Mouse (Mus musculus) cerebellum, adult 18-20 months (tissue): ENCODE measurements at regions not wholly inside any gene's neighbourhood (a gene's known extent, or its start where the extent isn't known, plus 50 kb on each side); places are given as distances from the start of the nearest gene placed in this dataset.

Source experiments
- DNase-seq, 2 experiments: peaks; one replicate each; pipeline ENCODE4 v3.0.0; 2021

DNA sequence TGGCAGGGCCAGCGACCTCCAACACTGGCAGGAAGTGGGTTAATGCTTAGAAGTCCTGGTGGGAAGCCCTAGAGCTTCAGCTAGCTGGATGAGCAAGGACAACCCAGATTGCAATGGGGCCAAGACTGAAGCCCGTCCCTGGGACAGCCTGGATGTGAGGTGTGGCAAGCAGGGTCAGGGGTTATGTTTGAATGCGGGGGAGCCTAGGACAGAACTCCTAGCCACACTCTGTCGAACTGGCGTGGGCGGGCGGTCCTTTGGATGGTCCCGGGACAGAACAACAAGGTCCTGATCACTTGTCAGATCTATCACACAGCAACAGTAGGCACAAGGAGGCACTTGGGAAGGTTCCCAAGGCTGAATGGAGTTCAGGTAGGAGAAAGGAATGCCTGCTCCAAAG lies 101.1 kb upstream of the Ccnd1 start:
- no peak for DNase-seq

DNA sequence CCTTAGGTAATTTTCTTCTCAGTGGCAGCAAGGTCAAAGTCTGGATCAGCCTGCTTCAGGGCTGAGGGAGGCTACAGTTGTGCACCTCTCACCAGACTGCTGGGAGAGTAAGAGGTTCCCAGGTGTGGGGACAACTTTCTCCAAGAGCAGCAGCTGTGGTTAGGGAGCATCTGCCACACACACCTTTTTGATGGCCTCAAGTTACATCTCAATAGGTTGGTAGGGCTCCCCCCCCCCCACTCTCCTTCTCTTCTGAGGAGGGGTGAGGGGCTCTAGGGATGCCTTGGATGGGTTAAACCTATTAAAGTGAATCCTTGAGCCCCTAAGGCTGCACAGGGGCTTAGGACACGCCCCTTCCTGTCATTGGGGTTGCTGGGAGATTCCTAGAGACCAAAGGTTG lies 94.7 kb upstream of the Ccnd1 start:
- DNase-seq = no peak

DNA sequence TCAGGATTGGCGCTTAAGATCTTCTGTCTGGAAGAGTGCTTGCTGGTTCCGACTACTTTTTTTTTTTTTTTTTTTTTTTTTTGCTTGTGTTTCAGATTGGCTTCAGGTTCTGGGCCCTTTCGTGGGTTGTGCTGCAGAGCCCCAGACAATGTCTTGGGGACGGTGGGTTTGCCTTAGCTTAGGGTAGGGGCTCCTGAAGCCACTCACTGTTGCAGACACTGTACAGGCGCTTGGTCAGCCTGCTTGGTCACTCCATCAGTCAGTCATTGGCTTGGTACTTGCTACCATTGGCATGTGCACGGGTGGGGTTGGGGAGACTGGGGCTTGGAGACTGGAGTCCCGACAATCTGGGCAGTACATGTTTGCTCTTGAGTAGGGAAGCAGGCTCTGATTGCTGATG lies 91.5 kb upstream of the Ccnd1 start:
- DNase-seq = no peak

DNA sequence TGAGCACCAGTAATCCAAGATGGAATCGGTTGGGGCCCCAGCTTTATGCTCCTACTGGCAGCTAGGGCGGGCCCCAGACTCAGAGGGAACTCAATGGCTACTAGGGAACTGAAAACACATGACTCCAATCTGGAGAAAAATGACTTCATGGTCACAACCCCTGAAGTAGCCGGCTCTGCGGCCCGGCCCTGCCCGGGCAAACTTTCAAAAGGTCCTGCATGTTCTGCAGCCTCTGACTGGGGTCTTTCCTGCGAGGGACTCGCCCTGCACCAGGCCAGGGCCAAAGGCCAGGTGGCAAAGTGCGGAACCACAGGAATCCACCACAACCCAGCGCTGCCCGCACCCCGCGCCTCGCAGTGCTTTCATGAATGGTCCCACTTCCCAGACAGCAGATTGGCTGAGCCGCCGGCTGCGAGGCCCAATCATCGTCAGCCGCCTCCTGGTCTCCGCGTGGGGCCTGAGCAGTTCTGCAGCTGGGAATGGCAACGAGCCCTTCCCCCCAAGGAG lies 91.0 kb upstream of the Ccnd1 start:
- peak; percentile 44 for DNase-seq

DNA sequence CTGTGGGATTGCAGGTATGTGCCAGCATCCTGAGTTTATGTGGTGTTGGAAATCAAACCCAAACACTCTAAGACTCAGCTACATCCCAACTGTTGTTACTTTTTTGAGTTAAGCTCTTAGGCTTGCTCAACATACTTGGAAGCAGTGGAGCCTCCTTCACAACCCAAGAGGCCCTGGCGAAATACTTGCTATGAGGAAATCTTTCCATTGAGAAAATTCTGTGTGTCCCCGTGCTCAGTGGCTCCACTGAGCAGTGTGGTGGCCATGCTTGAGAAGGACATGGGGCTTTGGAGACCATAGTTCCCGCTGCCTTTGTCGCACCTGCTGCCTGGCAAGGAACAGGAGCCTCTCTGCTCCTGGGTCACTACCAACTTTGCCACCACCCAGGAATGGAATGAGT lies 89.9 kb upstream of the Ccnd1 start:
- DNase-seq = no peak

DNA sequence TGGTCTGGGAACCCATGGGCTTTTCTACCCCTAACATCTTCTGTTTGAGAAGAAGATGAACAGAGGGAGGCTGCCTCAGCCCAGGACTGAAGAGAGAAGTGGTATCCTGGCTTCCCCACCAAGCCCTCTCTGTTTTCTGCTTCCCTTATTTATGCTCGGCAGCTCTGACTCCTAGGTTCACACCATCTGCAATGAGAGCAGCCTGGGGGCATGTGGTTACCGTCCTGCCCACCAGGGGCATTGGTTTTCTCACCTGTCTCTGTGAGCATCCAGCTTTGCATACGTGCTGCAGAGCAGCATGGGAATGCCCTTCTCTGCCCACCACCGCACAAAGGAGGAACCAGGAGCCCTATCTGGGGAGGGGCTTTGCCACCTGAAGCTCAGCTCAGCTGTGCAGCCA lies 89.4 kb upstream of the Ccnd1 start:
- no peak for DNase-seq

DNA sequence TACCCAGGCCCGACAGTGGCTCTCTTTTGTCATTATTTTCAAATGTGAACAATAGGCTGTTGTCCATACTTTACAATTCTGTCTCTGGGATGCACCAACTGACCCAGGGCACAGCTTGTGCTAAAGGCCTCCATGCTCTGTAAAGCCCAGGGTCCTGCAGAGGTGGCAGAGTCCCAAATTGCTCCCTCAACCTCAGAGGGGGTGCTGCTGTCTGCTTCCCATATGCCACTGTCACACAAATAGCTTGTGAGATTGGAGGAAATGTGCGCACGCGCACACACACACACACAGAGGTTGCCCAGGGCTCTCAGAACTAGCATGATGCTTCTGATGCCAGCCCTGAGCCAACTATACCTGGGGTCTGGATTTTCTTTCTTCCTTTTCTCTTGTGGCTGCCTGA lies 87.3 kb upstream of the Ccnd1 start:
- no peak for DNase-seq

DNA sequence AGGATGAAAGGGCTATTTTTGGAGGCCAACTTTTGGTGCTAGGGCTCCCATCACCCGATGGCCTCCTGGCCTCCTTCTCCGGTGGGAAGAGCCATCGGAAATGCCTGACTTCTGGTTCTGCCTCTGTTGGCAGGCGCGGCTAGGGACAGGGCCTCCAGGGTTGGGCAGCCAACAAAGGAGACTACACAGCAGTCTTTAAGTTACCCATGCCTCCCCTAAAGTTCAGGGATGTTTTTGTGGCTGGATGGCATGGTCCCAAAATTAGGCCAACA lies 86.2 kb upstream of the Ccnd1 start:
- DNase-seq = no peak

DNA sequence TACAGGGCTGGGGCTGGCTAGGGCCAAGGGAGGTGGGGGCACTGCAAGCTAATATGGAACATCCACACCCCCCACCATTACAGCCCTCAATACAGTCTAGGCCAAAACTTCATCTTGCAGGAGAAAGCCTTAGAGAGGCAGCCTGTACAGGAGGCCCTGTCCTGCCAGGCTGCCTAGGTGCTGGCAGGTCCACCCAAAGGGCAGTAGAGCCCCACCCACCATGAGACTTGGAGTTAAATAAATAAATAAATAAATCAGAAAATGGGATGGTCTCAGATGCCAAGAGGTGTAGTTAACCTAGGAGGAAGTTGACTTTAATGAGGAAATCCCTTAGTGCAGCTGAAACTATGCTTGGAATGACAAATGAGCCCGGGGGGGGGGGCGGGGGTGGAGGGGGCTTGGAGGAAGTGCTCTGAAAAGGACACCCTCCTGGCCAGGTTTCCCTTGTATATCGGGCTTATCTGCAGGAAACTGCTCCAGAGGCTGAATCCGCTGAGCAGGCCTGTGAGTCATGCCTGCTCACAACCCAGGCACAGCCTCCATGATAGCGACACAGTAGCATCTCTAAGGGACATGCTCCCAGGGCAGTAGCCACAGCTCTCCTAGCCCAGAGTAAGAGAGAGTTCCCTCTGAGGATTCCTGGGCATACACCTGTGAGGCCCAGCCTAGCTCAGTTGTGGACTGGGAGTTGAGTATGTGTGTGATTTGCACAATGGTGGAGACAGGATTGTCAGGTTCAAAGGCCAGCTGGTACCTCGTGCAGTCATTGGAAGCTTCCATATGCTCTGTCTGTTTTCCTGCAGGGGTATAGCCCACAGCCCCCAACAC lies 85.7 kb upstream of the Ccnd1 start:
- no peak for DNase-seq

DNA sequence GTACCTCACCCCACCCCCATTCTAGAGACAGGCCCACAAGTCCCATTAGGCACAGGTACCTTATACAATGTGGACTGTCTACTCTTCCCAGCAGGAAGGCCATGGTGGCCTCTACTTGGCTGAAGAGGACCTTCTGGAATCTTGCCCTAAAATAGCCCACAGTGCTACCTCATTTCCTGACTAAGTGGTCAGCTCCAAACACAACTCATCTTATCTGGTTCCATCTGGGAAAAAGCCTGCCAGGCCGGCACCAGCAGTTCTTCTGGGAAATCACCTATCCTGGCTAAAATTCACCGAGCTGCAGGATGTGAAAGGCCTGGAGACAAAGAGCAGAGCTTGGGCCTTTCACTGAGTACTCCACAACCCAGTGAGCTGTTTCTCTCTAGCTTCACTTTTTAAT lies 84.9 kb upstream of the Ccnd1 start:
- DNase-seq = no peak

DNA sequence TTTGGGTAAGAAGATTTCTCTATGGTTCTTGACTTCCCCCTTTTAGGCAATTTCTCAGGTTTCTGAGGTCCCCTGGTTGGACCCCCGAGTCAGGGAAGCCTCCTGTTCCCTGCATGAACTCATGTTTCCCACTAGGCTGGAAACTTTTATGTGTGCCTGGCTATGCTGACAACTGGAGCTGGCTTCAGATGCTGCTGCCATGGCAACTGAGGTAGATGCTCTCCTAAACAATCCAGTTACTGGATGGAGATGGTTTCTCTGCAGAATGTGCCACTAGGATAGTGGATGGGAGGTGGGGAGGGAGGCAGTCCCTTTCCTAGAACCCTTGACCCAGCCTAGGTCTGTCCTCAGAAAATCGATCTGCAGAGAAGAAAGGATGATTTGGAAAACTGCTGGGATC lies 79.4 kb upstream of the Ccnd1 start:
- DNase-seq = no peak

DNA sequence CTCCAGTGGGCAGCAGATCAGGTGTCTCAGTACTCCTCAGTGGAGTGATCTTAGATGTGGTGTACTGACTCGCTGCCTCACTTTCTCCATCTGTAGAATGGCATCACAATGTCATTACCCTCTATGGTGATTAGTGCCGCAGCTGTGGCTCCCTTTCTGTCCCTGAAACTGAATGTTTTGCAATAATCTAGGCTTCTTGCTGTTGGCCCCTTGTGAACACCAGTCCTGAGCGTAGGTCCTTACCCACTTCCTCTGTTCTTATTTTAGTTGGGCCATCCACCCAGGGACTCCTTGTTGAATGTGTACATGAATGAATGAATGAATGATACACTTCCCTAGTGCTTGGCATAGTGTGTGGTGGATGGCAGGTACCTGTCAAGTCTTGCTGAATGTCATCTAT lies 78.4 kb upstream of the Ccnd1 start:
- DNase-seq = no peak

DNA sequence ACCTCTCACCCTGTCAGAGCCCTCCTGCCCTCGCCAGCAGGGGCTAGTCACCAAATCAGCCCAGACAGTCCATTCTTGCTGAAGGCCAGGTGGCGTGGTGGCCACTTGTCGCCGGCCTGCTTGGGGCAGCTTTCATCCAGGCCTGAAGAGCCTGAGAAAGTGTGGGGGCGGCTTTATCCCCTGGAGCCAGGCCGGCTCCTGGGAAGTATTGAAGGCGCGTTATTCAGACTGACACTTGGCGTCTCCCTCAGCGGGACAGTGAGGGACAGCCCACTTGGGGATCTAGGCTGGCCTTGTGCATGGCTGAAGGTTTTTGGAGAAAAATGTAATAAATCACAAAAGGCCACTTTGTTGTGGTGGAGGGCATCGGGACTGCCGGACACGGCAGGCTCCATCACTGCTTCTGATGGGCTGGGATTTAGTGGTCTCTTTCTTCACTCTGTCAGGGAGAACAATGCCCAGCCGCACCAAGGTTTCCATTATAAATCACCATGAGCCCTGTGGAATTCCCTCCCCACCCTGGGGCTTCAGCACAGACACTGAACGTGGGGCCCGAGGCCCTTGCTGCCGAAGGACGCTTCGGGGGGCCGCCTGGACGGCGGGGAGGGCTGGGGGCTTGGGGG lies 75.8 kb upstream of the Ccnd1 start:
- no peak for DNase-seq

DNA sequence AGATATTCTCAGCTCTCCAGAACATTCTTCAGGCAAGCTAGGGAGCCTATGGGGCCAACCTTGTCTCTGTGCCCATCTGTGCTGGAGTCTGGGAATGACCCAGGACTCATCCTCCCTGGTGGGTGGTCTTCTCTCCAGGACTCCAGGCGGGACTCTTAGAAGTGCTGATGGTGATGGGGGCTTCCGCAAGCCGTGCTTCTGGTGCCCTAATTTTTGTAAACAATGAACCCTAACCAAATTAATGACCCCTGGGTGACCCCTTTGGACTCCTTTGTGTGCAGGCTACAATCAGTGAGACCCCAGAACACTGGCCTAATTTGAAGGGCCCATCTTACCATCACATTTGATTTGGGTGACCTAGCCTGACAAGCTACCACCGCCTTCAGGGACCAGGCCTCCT lies 71.0 kb upstream of the Ccnd1 start:
- DNase-seq = no peak

DNA sequence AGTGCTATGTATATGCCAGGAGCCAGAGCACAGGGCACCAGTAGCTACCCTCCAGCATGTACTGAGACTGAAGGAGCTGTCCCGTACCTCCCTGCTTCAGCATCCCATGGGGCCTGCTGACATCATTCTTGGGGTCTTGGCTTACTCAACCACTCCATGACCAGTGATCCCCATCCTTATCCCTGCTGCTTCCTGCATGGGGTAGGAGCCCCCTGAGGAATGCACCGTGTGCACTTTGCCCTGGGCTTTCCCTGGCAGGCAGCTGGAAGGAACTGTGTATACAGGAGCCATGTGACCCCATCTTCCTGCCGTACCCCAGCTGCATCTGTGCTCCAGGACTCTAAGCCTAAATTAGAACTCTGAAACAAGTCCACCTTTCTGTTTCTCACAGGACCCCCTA lies 70.3 kb upstream of the Ccnd1 start:
- DNase-seq = no peak

DNA sequence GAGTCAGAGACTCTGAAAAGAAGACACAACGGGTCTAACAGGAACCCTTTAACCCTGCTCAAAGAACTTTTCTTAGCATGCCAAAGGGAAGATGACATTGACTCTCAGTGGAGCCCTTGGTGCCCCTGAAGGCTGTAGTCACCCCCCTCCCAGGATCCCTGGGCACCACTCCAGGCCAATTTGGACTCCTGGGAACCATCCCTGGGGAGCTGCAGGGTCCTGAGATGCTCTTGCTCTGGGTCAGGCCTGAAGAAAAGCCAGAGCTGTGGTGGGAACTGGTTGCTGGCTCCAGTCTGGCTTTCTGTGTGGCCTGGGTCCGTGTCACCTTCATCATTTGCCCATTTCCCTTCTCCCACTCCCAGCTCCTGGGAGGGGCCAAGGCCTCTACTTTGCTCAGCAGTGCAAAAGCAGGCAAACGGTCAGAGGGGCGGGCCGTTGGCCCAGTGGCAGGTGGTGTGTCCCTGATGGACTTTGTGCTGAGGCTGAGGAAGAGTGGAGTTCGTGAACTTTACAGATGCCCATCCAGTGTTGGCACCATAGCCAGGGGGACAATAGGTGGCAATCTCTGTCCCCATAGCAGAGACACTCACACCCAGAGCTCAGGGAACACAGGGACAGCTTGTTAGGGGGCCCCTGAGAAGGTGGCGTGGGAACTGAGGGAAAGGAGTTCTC lies 69.1 kb upstream of the Ccnd1 start:
- no peak for DNase-seq

DNA sequence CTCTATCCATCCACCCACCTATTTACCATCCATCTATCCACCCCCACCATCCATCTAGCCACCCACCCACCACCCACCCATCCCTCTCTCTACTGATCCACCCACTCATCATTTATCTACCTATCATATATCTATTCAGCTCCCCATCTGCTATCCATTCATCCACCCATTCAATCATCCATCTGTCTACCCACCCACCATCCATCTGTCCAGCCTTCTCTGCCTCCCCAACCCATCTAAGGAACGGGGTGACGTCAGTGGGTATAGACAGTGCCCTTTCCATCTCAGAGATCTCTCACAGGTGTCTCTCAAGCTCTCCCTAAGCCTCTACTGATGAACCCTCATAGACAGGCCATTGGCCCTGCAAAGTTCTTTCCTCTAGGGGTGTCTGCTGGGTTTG lies 67.5 kb upstream of the Ccnd1 start:
- DNase-seq = no peak

DNA sequence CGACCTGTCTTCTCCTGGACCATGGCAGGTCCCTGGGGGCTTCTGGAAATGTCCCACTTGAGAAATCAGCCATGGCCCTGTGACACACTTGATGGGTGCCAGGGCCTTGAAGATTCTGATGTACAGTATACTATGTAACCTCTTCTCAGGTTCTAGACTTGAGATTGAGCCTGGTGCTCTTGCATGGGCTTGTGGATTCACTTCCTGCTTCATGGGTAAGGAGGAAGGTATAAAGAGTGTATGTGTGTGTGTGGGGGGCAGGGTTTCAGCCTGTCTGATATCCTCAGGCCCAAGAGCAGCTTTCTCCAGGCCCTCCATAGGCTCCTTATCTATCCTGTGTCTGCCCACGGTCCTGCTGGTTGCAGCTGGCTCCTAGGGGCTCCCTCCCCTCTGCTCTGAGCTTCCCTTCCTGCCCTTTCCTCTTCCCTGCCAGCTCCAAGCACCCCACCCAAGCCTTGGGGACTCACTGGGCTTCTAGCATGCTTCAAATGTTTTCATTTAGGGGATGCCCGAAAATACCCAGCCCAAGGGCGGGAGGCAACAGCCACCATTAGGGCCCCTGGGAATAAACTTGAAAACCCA lies 61.9 kb upstream of the Ccnd1 start:
- DNase-seq = no peak

DNA sequence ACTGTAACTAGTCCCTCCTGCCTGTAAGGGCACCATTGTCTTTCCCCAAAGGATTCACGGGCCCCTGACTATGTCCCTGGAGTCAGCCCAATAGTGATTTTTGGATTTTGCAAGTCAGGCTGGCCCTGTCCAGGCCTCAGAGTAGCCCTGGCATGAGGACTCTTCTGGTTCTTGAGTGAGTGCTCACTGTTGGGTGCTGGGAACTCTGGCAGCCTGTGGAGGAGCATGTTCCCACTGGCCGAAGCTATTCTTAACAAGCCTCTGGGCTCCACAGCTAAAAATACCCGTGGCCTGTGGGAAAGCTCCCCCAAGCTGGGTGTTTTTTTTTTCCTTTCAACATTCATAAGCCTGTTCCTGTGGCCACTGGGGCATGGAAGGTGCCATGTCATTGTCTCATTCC lies 60.0 kb upstream of the Ccnd1 start:
- DNase-seq = no peak

DNA sequence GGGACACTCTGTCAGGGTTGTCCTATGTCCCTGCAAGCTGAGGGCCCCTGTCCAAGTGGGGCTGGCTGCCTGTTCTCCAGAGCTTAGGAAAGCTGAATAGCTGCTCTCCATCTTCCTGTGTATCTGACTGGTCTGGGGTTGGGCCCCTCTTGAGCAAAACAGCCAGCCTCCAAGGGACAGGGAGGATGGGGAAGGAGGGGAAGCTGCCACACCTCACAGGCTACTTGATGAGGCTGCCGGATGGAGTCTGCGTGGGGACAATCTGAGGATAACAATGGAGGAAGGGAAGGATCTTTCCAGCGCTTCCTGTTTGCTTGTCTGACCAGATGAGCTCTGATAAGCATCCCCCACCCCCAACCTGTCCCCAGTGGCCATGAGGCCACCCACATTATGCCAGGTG lies 57.1 kb upstream of the Ccnd1 start:
- no peak for DNase-seq

DNA sequence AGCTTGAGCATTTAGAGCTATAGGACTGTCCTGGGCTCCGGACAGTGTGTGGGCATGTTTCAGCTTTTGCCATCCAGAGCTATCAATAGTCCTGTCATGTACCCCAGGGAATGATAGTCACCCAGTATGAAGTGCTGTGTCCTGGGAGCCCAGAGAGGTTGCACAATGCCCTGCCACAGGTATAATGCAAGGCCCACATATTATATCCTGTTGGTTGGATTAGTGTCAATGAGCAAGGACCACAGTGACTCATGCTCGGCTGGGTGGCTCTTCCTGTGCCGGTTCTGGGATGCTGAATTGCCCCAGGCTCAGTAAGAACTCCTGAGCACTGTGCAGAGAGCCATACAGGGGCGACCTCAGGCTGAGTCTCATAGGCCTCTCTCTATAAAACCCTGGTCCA lies 54.5 kb upstream of the Ccnd1 start:
- DNase-seq = no peak

DNA sequence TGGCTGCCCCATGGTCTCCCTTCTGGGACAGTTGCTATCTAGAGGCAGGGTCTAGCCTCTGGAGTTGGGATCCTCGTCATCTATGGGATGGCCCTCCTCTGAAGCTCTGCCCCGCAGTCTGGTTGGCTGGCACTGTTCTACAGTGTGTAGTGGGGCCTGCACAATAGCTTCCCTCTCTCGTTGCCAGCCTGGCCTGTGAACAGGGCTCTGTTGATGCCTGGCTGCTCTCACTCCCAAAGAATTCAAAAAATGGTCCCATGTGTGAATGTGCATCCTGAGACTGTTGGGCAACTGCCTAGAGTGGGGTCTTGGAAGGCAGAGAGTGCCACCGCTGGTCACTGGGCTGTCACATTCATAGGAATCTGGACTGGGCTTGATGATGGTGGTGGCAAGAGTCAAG lies 53.8 kb upstream of the Ccnd1 start:
- DNase-seq = no peak

DNA sequence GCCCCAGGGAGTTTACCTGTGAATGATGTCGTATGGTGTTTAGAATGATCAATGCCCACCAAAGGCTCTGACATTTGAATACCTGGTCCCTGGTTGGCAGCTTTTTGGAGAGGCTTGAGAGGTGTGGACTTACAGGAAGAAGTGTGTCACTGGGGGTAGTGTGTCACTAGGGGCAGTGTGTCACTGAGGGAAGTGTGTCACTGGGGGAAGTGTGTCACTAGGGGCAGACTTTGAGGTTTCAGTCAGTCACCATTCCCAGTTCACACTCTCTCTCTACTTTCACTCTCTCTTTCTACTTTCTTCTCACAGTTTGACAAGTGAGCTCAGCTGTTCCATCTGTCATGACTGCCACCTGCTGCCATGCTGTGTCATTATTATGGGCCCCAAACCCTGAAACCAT lies 52.0 kb upstream of the Ccnd1 start:
- DNase-seq = no peak
